Mouse (Mus musculus) frontal cortex, postnatal 14 days (tissue): Measurements from ENCODE around the gene Gpr142.
A peak's percentile ranks its signal among the peaks of the same experiment; 100 is the strongest.

Experiments used
- DNase-seq, 2 experiments: peaks; one replicate each; pipeline ENCODE4 v3.0.0; 2022; ENCODE audit warnings: low spot score in 2 of 2

Gene Gpr142

GRCm38 (mm10) chr11:114798624-114799023 is at the start of gene Gpr142:
Gene Gpr142 (plus strand): TSS chr11:114798924.
- DNase-seq, result no peak

GRCm38 (mm10) chr11:114764820-114765818 is 33.6 kb upstream of the Gpr142 start, which contains the start of gene Kif19a:
Gene Kif19a (plus strand): TSS chr11:114765388.
- DNase-seq, result no peak

GRCm38 (mm10) chr11:114769911-114770310 is 28.8 kb upstream of the Gpr142 start:
- peak in 1 of 2 experiments; percentile 18 for DNase-seq

DNA sequence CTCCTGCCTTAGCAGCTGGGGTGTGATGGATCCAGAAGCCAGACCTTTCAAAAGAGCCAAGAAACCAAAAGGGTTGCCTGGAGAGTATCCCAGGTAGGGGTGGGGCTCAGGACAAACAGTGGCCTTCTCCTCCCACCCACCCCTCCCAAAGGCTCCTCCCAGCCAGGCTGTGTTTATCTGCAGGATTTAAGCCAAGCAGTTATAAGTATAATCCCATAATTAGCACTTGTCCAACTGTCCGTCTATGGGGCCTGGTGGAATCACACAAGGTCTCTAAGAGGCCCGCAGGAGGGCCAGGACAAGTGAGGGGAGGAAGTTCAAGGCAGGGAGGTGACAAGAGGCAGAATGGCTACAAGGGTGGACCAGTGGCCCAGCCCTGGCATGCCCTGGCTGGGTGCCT is 26.8 kb upstream of the Gpr142 start:
- no peak for DNase-seq

DNA sequence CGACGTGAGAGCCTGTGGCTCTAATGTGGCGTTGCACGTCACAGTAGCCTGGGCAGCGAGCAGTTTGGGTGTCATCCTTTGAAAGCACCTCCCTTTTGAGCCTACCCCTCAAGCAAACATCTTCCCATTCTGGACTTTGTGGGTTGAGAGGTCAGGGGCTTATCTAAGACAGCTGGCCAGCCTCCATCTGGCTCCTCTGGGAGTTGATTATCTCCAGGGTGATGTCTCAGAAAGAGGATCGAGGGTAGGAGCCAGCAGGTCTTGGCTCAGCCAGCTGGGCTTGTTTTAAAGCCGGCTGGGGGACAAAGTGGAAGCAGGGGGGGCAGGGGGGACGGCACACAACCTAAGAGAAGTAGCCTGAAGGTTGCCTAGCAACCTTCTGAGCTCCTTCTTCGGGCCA is 18.6 kb upstream of the Gpr142 start:
- no peak for DNase-seq

GRCm38 (mm10) chr11:114785892-114786291 is 12.8 kb upstream of the Gpr142 start:
- DNase-seq, result no peak

DNA sequence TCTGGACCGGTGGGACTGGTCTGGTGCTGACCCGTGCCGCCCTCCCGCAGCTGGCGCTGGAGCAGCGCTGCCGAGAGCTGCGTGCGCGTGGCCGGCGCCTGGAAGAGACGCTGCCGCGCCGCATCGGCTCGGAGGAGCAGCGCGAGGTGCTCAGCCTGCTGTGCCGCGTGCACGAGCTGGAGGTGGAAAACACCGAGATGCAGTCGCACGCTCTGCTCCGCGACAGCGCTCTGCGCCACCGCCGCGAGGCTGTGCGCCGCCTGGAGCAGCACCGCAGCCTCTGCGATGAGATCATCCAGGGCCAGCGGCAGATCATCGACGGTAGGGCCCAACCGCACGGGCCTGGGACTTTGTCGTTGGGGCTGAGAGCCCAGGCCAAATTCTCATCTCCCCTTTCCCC is 12.4 kb upstream of the Gpr142 start:
- DNase-seq, result peak in 1 of 2 experiments; percentile 32

DNA sequence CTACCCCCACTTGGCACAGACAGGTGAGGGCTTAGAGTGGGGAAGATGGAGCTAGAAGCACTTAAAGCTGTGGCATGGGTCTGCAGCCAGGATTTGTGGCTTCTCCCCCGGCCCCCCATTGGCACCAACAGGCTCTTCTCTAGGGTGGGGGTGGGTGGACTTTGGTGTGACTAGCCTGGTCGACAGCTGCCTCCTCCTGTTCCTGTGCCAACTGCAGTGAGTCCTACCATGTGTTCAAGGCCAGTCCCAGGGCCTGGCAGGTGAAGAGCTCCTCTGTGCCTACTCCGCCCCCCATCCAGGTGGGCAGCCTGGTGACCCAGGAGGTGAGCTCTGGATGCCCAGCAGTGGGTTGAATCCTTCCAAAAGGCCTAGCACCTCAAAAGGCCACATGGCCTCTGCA is 11.1 kb upstream of the Gpr142 start:
- no peak for DNase-seq

DNA sequence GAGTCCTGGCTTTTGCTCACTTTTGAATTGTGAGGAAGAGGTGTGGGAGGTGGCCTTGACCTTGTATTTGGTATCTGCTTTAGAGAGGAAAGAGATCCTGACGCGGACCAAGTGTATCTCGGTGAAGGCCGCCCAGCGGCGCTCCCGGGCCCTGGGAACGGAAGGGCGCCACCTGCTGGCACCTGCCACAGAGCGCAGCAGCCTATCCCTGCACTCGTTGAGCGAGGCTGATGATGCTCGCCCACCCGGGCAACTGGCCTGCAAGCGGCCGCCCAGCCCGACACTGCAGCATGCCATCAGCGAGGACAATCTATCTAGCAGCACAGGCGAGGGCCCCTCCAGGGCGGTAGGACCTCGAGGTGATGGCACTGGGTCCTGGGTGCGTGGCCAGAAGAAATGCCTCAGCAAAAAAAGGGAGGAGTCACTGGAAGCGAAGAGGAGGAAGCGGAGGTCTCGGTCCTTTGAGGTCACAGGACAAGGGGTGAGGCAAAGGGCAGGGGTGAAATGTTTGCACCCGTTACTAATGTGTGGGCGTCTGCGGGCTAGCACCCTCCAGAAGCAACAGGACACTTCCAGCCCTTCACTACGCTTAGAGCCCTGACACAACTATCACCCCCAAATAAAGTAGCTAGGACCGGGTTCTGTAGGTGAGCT is 9.5 kb upstream of the Gpr142 start:
- peak; percentile 57 to 77 for DNase-seq

DNA sequence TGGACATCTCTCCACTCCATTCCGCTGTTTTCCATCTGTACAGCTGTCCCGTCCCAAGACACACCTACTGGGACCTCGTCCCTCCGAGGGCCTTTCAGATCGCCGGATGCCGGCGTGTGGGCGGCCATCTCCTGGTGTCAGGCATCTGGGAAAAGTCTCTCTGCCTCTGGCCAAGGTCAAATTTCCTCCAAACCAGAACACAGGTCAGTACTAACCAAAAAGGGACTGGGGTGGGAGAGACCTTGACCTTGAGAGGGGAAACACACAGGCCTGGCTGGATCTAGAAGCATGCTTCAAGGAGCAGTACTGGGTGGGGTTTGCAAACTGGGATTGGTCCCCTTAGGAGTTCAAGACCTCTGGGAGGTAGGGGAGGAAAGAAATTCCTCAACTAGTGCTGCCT is 9.0 kb upstream of the Gpr142 start:
- DNase-seq, result no peak

DNA sequence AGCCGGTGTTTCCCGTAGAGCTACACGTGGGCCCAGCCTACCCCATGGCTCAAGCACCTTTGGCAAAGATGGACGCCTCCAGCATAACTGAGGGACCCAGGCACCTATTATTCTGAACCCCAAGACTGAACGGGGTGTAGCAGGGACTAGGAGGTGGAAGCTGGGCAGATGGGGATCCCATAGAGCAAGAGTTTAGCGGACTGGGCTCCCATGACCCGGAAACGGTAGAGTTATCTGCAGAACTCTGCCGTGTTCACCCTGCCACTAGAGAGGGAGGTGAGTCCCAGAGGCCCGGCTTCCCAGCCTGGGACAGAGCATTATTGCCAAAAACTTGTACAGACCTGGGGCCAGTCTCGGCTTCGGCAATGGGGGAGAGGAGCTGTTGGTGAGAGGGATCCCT is 8.6 kb upstream of the Gpr142 start:
- no peak for DNase-seq

GRCm38 (mm10) chr11:114790841-114791240 is 7.9 kb upstream of the Gpr142 start:
- DNase-seq, result no peak

DNA sequence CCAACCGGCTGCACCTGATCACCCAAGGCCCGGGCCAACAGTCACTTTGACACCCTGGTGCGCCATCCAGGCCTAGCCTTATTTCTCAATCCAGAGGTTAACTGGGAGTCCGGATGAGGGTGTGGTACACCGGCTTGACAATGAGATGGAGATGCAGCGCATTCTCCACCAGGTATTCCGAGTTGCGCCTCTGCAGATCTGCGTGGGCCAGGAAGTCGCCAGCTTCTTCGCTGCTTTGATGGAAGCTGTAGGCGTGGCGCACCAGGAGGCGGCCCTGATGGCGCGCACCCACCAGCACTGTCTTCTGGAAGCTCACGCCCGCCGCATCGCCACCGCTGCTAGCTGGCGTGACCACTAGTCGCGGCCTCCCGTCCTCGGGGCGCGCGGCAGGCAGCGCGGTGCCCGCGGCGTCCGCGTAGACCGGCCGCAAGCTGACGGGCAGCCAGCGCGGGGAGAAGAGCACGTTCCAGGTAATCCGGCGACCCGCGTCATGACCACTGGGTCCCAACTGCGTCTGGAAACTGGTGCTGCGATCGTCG is 7.3 kb upstream of the Gpr142 start:
- DNase-seq, result no peak

GRCm38 (mm10) chr11:114791891-114792411 is 6.8 kb upstream of the Gpr142 start:
- peak; percentile 30 to 48 for DNase-seq

GRCm38 (mm10) chr11:114792931-114793494 is 5.7 kb upstream of the Gpr142 start:
- peak in 1 of 2 experiments; percentile 35 for DNase-seq

DNA sequence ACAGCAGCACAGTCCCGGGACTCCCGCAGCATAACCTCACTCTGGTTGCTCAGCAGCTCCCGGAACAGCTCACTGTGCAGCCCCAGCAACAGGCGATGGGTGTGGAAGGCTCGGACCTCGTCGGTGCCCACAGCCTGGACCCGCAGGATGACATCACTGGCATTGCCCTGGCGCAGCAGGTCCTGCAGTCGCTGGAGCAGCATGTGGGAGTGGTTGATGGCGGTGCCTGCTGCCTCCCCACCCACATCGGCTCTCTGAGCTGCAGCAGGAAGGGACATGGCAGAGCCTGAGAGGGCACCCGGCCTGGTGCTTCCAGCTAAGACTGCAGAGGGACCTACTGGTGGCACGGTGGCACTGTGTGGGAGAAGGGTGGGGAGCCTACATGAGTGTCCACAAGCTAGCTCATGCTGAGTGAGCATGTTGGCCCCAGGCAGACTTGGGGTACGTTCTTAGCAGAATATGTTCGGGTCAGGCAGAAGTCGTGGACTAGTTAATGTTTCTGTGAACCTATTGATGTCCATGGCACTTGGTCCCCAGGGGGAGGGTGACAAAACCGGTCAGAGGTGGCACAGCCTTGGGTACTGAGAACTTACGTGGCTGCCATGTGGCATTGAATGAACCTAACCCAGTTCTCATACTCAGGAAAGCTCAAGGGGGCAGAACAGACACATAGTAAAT is 4.7 kb upstream of the Gpr142 start:
- DNase-seq, result no peak

DNA sequence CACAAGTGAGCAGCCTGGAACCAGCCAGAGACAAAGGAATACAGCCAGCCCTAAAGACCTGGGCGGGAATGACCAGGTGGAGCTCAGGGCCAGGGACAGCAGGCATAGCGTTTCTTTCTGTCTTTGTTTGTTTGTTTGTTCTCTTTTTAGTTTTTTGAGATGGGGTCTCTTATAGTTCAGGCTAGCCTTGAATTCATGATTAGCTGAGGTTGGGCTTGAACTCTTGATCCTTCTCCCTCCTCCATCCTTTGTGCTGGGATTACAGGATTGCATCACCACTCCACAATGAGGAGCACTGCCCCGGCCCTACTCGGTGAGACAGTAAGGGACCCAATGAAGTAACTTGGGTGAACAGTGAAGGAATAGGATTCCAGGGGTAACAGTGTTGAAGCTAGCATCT is 4.0 kb upstream of the Gpr142 start:
- no peak for DNase-seq

GRCm38 (mm10) chr11:114795231-114795746 is 3.4 kb upstream of the Gpr142 start:
- peak; percentile 89 to 92 for DNase-seq

- DNase-seq, result peak; percentile 45 to 70
Observed at GRCm38 (mm10) chr11:114795848-114796322, 2.8 kb upstream of the Gpr142 start, which contains the start of gene Btbd17. Gene Btbd17 (minus strand): TSS chr11:114795945.

- DNase-seq, result no peak
Observed at GRCm38 (mm10) chr11:114797176-114797575, 1.5 kb upstream of the Gpr142 start.

GRCm38 (mm10) chr11:114797981-114798380 is 743 bp upstream of the Gpr142 start:
- DNase-seq, result no peak
